Mouse (Mus musculus) cerebellum, adult 2 months (tissue): Measurements from ENCODE around the gene Gpr3. TPM values are rescaled to one million over a fixed set of nuclear protein-coding genes. Genes with fewer than 3 reads are reported as not detected.
A peak's percentile ranks its signal among the peaks of the same experiment; 100 is the strongest.

Source experiments
- DNase-seq, 2 experiments: peaks; one replicate each; pipeline ENCODE4 v3.0.0; 2021
- H3K27ac ChIP-seq: fragments of 200-500 bp; 2 replicates; pipeline ENCODE4 v1.5.1; 2012; ENCODE audit warnings: low read length, control low read depth, inconsistent platforms; ENCODE audit not compliant: insufficient read depth
- H3K27me3 ChIP-seq: fragments of 200-500 bp; 2 replicates; pipeline ENCODE4 v1.6.1; 2012; ENCODE audit warnings: inconsistent platforms, mild to moderate bottlenecking, low read length, moderate library complexity; ENCODE audit not compliant: control insufficient read depth, insufficient read depth
- H3K4me1 ChIP-seq: fragments of 200-500 bp; 2 replicates; pipeline ENCODE4 v1.6.1; 2011; ENCODE audit warnings: low read length; ENCODE audit not compliant: control insufficient read depth, insufficient read depth
- H3K4me3 ChIP-seq: fragments of 200-500 bp; replicated peaks from 2 replicates; pipeline ENCODE3; 2011; ENCODE audit warnings: mild to moderate bottlenecking, low read depth, low read length, control low read depth; ENCODE audit not compliant: insufficient read depth
- CTCF ChIP-seq: fragments of 200-500 bp; IDR thresholded peaks from 2 replicates; pipeline ENCODE4 v1.5.1; 2011; ENCODE audit warnings: low read depth, mild to moderate bottlenecking, control low read depth, low read length, moderate library complexity, borderline replicate concordance; ENCODE audit not compliant: insufficient read depth
- POLR2A ChIP-seq: fragments of 200-500 bp; IDR thresholded peaks from 2 replicates; pipeline ENCODE4 v1.6.1; 2011; ENCODE audit warnings: low read length, control low read depth, borderline replicate concordance; ENCODE audit not compliant: insufficient read depth
- WGBS: fragments of 180-500 bp; shearing (Covaris S2); methylation state at CpG from one replicate; pipeline ENCODE4 v1.1.7; 2018; 5-methylcytosine and 5-hydroxymethylcytosine counted together
- polyA plus RNA-seq: library from polyadenylated mRNA; depleted of rRNA; stranded (reverse); fragments of >200 nt; gene quantifications from 2 replicates; pipeline ENCODE4 v1.2.3, GENCODE M21; 2012; rRNA removed

Gpr3 gene
- 10.1 and 10.9 TPM in 2 replicates for polyA plus RNA-seq

- peak; percentile 49 to 50 for DNase-seq
- H3K27ac ChIP-seq, result 0 out of 2 replicates have a peak within 1 kb of the TSS, but pooled peaks have one; percentile 3
- WGBS, result 6% methylated on average over 50 of the region's 52 CpGs
- no peaks in the 10 kb centered on the region for H3K27me3 ChIP-seq
- TF ChIP-seq CTCF (no peak), POLR2A (no peak)
- peaks cover 23% of the 10 kb centered on the region for H3K4me1 ChIP-seq
- peak within 1 kb of the TSS; percentile 73 for H3K4me3 ChIP-seq
Observed at GRCm38 (mm10) chr4:133211751-133212561, at the start of gene Gpr3, which contains the start of gene Cd164l2. Gene Gpr3 (minus strand): TSS chr4:133212536. Gene Cd164l2 (plus strand): TSS chr4:133212131.

- 37% methylated on average over 10 of the region's 10 CpGs for WGBS
- no peak overlapping the region for H3K4me3 ChIP-seq
- no peak for DNase-seq
- H3K4me1 ChIP-seq, result no peaks in the 10 kb centered on the region
- H3K27ac ChIP-seq, result no peak overlapping the region
- TF ChIP-seq CTCF (no peak), POLR2A (no peak)
- no peaks in the 10 kb centered on the region for H3K27me3 ChIP-seq
Observed at GRCm38 (mm10) chr4:133261641-133262374, 49.5 kb upstream of the Gpr3 start.

GRCm38 (mm10) chr4:133257798-133258408 lies 45.6 kb upstream of the Gpr3 start:
- H3K4me3 ChIP-seq, result no peak overlapping the region
- H3K27me3 ChIP-seq, result no peaks in the 10 kb centered on the region
- DNase-seq, result no peak
- H3K27ac ChIP-seq, result no peak overlapping the region
- no peaks in the 10 kb centered on the region for H3K4me1 ChIP-seq
- TF ChIP-seq CTCF, result no peak
- no peak for TF ChIP-seq POLR2A
- WGBS, result 90% methylated on average over 12 of the region's 12 CpGs

GRCm38 (mm10) chr4:133257230-133257629 lies 44.9 kb upstream of the Gpr3 start:
- Histone ChIP-seq H3K4me1 (no peaks in the 10 kb centered on the region), H3K27me3 (no peaks in the 10 kb centered on the region), H3K27ac (no peak overlapping the region), H3K4me3 (no peak overlapping the region)
- TF ChIP-seq POLR2A (no peak), CTCF (no peak)
- no peak for DNase-seq
- 43% methylated on average over 12 of the region's 12 CpGs for WGBS

GRCm38 (mm10) chr4:133256820-133257219 lies 44.5 kb upstream of the Gpr3 start:
- WGBS, result 20% methylated on average over 24 of the region's 24 CpGs

GRCm38 (mm10) chr4:133255392-133255791 lies 43.1 kb upstream of the Gpr3 start:
- H3K27me3 ChIP-seq, result no peaks in the 10 kb centered on the region
- TF ChIP-seq CTCF (no peak), POLR2A (no peak)
- WGBS, result 67% methylated on average over 6 of the region's 6 CpGs

More at GRCm38 (mm10) chr4:133256820-133257219, 44.5 kb upstream of the Gpr3 start:
- TF ChIP-seq POLR2A, result no peak
- TF ChIP-seq CTCF, result no peak
- Histone ChIP-seq H3K27me3 (no peaks in the 10 kb centered on the region), H3K4me1 (no peaks in the 10 kb centered on the region), H3K27ac (no peak overlapping the region), H3K4me3 (no peak overlapping the region)
- no peak for DNase-seq

GRCm38 (mm10) chr4:133253412-133253811 lies 41.1 kb upstream of the Gpr3 start:
- Histone ChIP-seq H3K4me3 (no peak overlapping the region), H3K27me3 (no peaks in the 10 kb centered on the region), H3K4me1 (no peaks in the 10 kb centered on the region), H3K27ac (no peak overlapping the region)
- TF ChIP-seq POLR2A, result no peak
- no peak for TF ChIP-seq CTCF
- 67% methylated on average over 12 of the region's 12 CpGs for whole genome bisulfite sequencing
- DNase-seq, result no peak

More at GRCm38 (mm10) chr4:133255392-133255791, 43.1 kb upstream of the Gpr3 start:
- H3K4me3 ChIP-seq, result no peak overlapping the region
- H3K4me1 ChIP-seq, result no peaks in the 10 kb centered on the region
- no peak overlapping the region for H3K27ac ChIP-seq
- no peak for DNase-seq

GRCm38 (mm10) chr4:133252089-133252488 lies 39.8 kb upstream of the Gpr3 start:
- Histone ChIP-seq H3K27ac (no peak overlapping the region), H3K4me3 (no peak overlapping the region), H3K4me1 (no peaks in the 10 kb centered on the region), H3K27me3 (no peaks in the 10 kb centered on the region)
- WGBS, result 77% methylated on average over 4 of the region's 4 CpGs
- DNase-seq, result no peak
- TF ChIP-seq CTCF (peak; percentile 6; the same call in 1 of the 2 replicates), POLR2A (no peak)
